Mouse (Mus musculus) ES-Bruce4 (cell line): Measurements from ENCODE around the gene Sult4a1.

Source experiments
- CTCF ChIP-seq: IDR thresholded peaks from one replicate; pipeline ENCODE4 v1.8.1; 2011; ENCODE audit warnings: low read depth, low read length
- POLR2A ChIP-seq: IDR thresholded peaks from one replicate; pipeline ENCODE4 v1.8.1; 2011; ENCODE audit warnings: low read length; ENCODE audit not compliant: insufficient read depth

DNA sequence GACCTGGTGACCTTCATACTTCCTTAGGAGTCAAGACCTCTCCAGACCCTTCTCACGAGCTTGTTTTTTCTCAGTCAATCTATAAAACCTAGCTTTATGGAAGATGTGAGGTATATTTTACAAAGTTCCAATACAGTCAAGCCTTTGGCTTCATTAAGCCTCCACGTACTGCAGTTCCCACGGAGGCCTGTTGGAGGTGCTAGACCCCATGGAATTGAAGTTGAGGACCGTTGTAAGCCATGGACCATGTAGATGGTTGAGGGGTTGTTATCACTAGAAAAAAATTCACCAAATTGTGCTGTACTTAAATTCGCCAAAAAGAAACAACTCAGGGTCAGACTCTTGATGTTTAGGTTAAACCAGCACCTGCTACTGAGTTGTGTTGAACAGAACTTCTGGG is 49.5 kb downstream of the Sult4a1 start:
- TF ChIP-seq POLR2A (no peak), CTCF (peak; percentile 76)
